Mouse (Mus musculus): ENCODE results near the gene Gm14139. TPM values are rescaled to one million over a fixed set of nuclear protein-coding genes. Genes with fewer than 3 reads are reported as not detected.
"Not testable (repeated sequence)": the region's sequence is repeated elsewhere in the genome, so short reads cannot be mapped to it uniquely, and the experiment has no call there.

Gm14139 gene
- polyA plus RNA-seq (2015; fragmentation: Nextera tagmentation; extraction: Ambion mirVana): not detected in 2 replicates

GRCm38 (mm10) chr2:150181570-150181999 lies at the start of gene Gm14139:
Gm14139 (plus strand) TSS chr2:150181755.
- not testable (repeated sequence) for ATAC-seq (ENCODE audit: low read depth); H3K27ac ChIP-seq (ENCODE audit: low read length); H3K27me3 ChIP-seq (ENCODE audit: control insufficient read depth, insufficient read depth, low read depth, low read length); H3K4me1 ChIP-seq (replicated peaks; ENCODE audit: control insufficient read depth, insufficient read depth, low read length); H3K9me3 ChIP-seq (ENCODE audit: control insufficient read depth, low read length); H3K4me2 ChIP-seq (ENCODE audit: low read depth, low read length); H3K4me3 ChIP-seq (ENCODE audit: low read length); H3K9ac ChIP-seq (ENCODE audit: low read length); H3K36me3 ChIP-seq (ENCODE audit: control insufficient read depth, insufficient read depth, low read length)
- WGBS: 72% methylated on average over 7 of the region's 7 CpGs

GRCm38 (mm10) chr2:150132002-150132401 lies 49.6 kb upstream of the Gm14139 start:
- WGBS: 81% methylated on average over 1 of the region's 1 CpGs
- H3K9ac ChIP-seq (ENCODE audit: low read length); H3K27ac ChIP-seq (ENCODE audit: low read length); H3K4me1 ChIP-seq (replicated peaks; ENCODE audit: control insufficient read depth, insufficient read depth, low read length); H3K4me2 ChIP-seq (ENCODE audit: low read depth, low read length); H3K4me3 ChIP-seq (ENCODE audit: low read length); H3K27me3 ChIP-seq (ENCODE audit: control insufficient read depth, insufficient read depth, low read depth, low read length); ATAC-seq (ENCODE audit: low read depth): not testable (repeated sequence)
- peaks cover 13% of the 10 kb centered on the region for H3K9me3 ChIP-seq (ENCODE audit: control insufficient read depth, low read length)
- peaks cover 13% of the 10 kb centered on the region for H3K36me3 ChIP-seq (ENCODE audit: control insufficient read depth, insufficient read depth, low read length)

DNA sequence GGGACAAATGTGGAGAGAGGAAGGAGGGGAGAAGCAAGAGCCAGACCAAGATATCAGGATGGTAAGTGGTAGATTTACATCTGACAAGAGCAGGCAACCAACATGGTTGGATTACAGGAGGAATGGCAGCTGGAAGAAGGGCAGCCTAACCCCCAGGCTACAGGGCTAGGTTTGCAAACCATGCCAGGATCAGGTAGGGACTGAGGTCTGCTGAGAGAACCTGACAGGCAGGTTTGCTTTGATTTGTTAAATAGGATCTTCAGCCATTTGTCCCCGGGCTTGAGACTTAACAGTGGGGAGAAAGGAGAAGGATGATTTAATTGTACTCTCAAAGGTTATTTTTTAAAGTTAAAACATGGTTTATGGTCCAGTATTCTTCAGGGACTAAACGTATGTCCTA lies 48.8 kb upstream of the Gm14139 start:
- H3K4me3 ChIP-seq (ENCODE audit: low read length): no peak overlapping the region
- no peak for ATAC-seq (ENCODE audit: low read depth)
- 74% methylated on average over 2 of the region's 2 CpGs for WGBS

DNA sequence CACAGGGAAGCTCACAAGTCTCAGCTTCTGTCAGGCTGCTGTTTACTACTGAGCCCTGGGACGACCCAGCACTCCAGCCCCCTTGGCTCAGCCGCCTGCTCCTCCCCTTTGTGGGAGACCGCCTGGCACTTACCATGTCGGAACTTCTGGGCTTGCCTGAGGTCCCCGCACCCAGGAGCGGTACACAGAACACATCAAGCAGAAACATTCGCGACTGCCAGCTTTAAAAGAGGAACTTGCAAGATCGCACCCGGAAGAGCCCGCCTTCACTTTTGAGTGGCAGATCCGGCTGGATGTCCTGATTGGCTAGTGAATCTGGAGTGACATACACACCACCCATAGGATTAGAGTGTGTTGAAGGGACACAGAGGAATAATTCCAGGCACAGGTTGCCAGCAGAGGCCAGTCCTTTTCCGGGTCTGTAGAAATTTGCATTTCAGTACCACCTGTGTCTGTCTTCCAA lies 45.1 kb upstream of the Gm14139 start, which contains the start of gene Zfp120:
Zfp120 (minus strand) TSS at position 274 of the 463 bp plus-strand sequence.
- WGBS: under 1% methylated on average over 13 of the region's 13 CpGs
- ATAC-seq (ENCODE audit: low read depth): peak; percentile 100
- H3K9ac ChIP-seq (ENCODE audit: low read length): peak within 1 kb of the TSS; percentile 93

More for the DNA sequence above, 48.8 kb upstream of the Gm14139 start:
- no peak overlapping the region for H3K9ac ChIP-seq (ENCODE audit: low read length)
- peaks cover 5% of the 10 kb centered on the region; the same call in 1 of the 2 replicates for H3K4me1 ChIP-seq (replicated peaks; ENCODE audit: control insufficient read depth, insufficient read depth, low read length)
- H3K27me3 ChIP-seq (ENCODE audit: control insufficient read depth, insufficient read depth, low read depth, low read length): no peaks in the 10 kb centered on the region
- peaks cover 13% of the 10 kb centered on the region for H3K36me3 ChIP-seq (ENCODE audit: control insufficient read depth, insufficient read depth, low read length)
- no peak overlapping the region for H3K4me2 ChIP-seq (ENCODE audit: low read depth, low read length)
- no peak overlapping the region for H3K27ac ChIP-seq (ENCODE audit: low read length)
- H3K9me3 ChIP-seq (ENCODE audit: control insufficient read depth, low read length): peaks cover 13% of the 10 kb centered on the region

GRCm38 (mm10) chr2:150166703-150167102 lies 14.9 kb upstream of the Gm14139 start:
- ATAC-seq (ENCODE audit: low read depth): no peak
- no peaks in the 10 kb centered on the region for H3K9me3 ChIP-seq (ENCODE audit: control insufficient read depth, low read length)
- no peaks in the 10 kb centered on the region for H3K4me1 ChIP-seq (replicated peaks; ENCODE audit: control insufficient read depth, insufficient read depth, low read length)
- H3K27me3 ChIP-seq (ENCODE audit: control insufficient read depth, insufficient read depth, low read depth, low read length): no peaks in the 10 kb centered on the region
- no peak overlapping the region for H3K4me3 ChIP-seq (ENCODE audit: low read length)
- H3K9ac ChIP-seq (ENCODE audit: low read length): no peak overlapping the region
- no peaks in the 10 kb centered on the region for H3K36me3 ChIP-seq (ENCODE audit: control insufficient read depth, insufficient read depth, low read length)
- no peak overlapping the region for H3K4me2 ChIP-seq (ENCODE audit: low read depth, low read length)
- no peak overlapping the region for H3K27ac ChIP-seq (ENCODE audit: low read length)

More for the DNA sequence above, 45.1 kb upstream of the Gm14139 start, which contains the start of gene Zfp120:
- no peaks in the 10 kb centered on the region for H3K9me3 ChIP-seq (ENCODE audit: control insufficient read depth, low read length)
- H3K36me3 ChIP-seq (ENCODE audit: control insufficient read depth, insufficient read depth, low read length): 0 out of 2 replicates have a peak, but pooled peaks cover 3% of the 10 kb centered on the region
- peaks cover 5% of the 10 kb centered on the region; the same call in 1 of the 2 replicates for H3K4me1 ChIP-seq (replicated peaks; ENCODE audit: control insufficient read depth, insufficient read depth, low read length)
- H3K4me3 ChIP-seq (ENCODE audit: low read length): peak within 1 kb of the TSS; percentile 87
- peak within 1 kb of the TSS; percentile 65 for H3K4me2 ChIP-seq (ENCODE audit: low read depth, low read length)
- no peaks in the 10 kb centered on the region for H3K27me3 ChIP-seq (ENCODE audit: control insufficient read depth, insufficient read depth, low read depth, low read length)
- H3K27ac ChIP-seq (ENCODE audit: low read length): peak within 1 kb of the TSS; percentile 87

GRCm38 (mm10) chr2:150173833-150174232 lies 7.7 kb upstream of the Gm14139 start:
- Histone ChIP-seq H3K4me2 (ENCODE audit: low read depth, low read length) (no peak overlapping the region), H3K4me1 (replicated peaks; ENCODE audit: control insufficient read depth, insufficient read depth, low read length) (no peaks in the 10 kb centered on the region), H3K9me3 (ENCODE audit: control insufficient read depth, low read length) (peaks cover 2% of the 10 kb centered on the region; the same call in 1 of the 2 replicates), H3K4me3 (ENCODE audit: low read length) (no peak overlapping the region), H3K27ac (ENCODE audit: low read length) (no peak overlapping the region), H3K9ac (ENCODE audit: low read length) (no peak overlapping the region), H3K27me3 (ENCODE audit: control insufficient read depth, insufficient read depth, low read depth, low read length) (no peaks in the 10 kb centered on the region), H3K36me3 (ENCODE audit: control insufficient read depth, insufficient read depth, low read length) (no peaks in the 10 kb centered on the region)
- no peak for ATAC-seq (ENCODE audit: low read depth)

DNA sequence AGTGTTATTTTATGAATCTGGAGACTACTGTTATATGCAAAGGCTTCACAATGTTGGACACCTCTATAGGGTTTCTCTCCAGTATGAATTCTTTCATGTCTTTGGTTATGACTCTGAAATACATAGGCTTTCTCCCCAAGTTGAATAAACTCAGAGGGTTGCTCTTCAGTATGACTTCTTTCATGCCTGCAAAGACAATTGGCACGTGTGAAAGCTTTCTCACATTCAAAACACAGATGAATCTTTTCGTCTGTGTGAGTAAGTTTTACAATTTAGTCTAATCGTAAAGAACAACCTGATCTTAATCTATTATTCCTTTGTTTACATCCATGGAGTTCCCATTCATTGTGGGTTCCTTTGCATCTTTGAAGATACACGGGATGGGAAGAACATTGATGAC lies 2.0 kb upstream of the Gm14139 start, which contains the start of gene Gm10770:
Gm10770 (minus strand) TSS at position 101 of the 400 bp plus-strand sequence.
- not testable (repeated sequence) for H3K4me1 ChIP-seq (replicated peaks; ENCODE audit: control insufficient read depth, insufficient read depth, low read length); H3K4me2 ChIP-seq (ENCODE audit: low read depth, low read length); H3K9ac ChIP-seq (ENCODE audit: low read length); H3K36me3 ChIP-seq (ENCODE audit: control insufficient read depth, insufficient read depth, low read length); ATAC-seq (ENCODE audit: low read depth); H3K4me3 ChIP-seq (ENCODE audit: low read length); H3K27ac ChIP-seq (ENCODE audit: low read length); H3K9me3 ChIP-seq (ENCODE audit: control insufficient read depth, low read length); H3K27me3 ChIP-seq (ENCODE audit: control insufficient read depth, insufficient read depth, low read depth, low read length)
- 73% methylated on average over 4 of the region's 4 CpGs for WGBS

GRCm38 (mm10) chr2:150181046-150181445 lies 509 bp upstream of the Gm14139 start:
- not testable (repeated sequence) for H3K4me2 ChIP-seq (ENCODE audit: low read depth, low read length); ATAC-seq (ENCODE audit: low read depth); H3K36me3 ChIP-seq (ENCODE audit: control insufficient read depth, insufficient read depth, low read length); H3K27ac ChIP-seq (ENCODE audit: low read length); H3K4me3 ChIP-seq (ENCODE audit: low read length); H3K27me3 ChIP-seq (ENCODE audit: control insufficient read depth, insufficient read depth, low read depth, low read length); H3K4me1 ChIP-seq (replicated peaks; ENCODE audit: control insufficient read depth, insufficient read depth, low read length); H3K9me3 ChIP-seq (ENCODE audit: control insufficient read depth, low read length); H3K9ac ChIP-seq (ENCODE audit: low read length)

GRCm38 (mm10) chr2:150217600-150218362 lies 36.2 kb downstream of the Gm14139 start, which contains the start of gene Zfp937:
Zfp937 (plus strand) TSS chr2:150218073.
- not testable (repeated sequence) for H3K27me3 ChIP-seq (ENCODE audit: control insufficient read depth, insufficient read depth, low read depth, low read length); H3K36me3 ChIP-seq (ENCODE audit: control insufficient read depth, insufficient read depth, low read length); H3K27ac ChIP-seq (ENCODE audit: low read length); H3K4me1 ChIP-seq (replicated peaks; ENCODE audit: control insufficient read depth, insufficient read depth, low read length); H3K9me3 ChIP-seq (ENCODE audit: control insufficient read depth, low read length)
- Histone ChIP-seq H3K9ac (ENCODE audit: low read length) (peak within 1 kb of the TSS; percentile 61), H3K4me3 (ENCODE audit: low read length) (peak within 1 kb of the TSS; percentile 49), H3K4me2 (ENCODE audit: low read depth, low read length) (peak within 1 kb of the TSS; percentile 48)
- ATAC-seq (ENCODE audit: low read depth): peak; percentile 100
- under 1% methylated on average over 15 of the region's 15 CpGs for WGBS
